Mouse (Mus musculus): ENCODE measurements around the gene Cnih1.

DNA sequence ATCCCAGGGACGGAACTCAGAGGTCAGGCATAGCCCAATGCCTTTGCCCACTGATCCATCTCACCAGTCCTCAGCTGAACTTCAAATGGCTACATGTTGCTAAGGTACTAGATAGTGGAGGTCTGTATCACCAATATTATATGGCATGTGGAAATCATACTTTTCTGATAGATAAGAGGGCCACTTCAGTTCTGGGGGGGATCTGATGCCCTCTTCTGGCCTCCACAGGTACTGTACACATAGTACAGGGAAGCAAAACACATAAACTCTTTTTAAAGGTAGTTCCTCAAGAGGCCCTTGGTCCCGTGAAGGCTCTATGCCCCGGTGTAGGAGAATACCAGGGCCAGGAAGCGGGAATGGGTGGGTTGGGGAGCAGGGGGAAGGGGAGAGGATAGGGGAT, 2.1 kb upstream of the Cnih1 start:
- TF ChIP-seq REST (IDR thresholded peaks at IDR 0.05; ENCODE audit: insufficient read depth, insufficient read length): no peak
- no peak for TF ChIP-seq POLR2A (IDR thresholded peaks at IDR 0.05; ENCODE audit: insufficient read length, low read depth)
- no peak for TF ChIP-seq MYOG (IDR thresholded peaks at IDR 0.05; ENCODE audit: control insufficient read depth in 1 of 3, insufficient read depth in 1 of 3, insufficient read length in 2 of 3, low read depth in 2 of 3)
